Mouse (Mus musculus): ENCODE results near the gene Parva.

Gene Parva

DNA sequence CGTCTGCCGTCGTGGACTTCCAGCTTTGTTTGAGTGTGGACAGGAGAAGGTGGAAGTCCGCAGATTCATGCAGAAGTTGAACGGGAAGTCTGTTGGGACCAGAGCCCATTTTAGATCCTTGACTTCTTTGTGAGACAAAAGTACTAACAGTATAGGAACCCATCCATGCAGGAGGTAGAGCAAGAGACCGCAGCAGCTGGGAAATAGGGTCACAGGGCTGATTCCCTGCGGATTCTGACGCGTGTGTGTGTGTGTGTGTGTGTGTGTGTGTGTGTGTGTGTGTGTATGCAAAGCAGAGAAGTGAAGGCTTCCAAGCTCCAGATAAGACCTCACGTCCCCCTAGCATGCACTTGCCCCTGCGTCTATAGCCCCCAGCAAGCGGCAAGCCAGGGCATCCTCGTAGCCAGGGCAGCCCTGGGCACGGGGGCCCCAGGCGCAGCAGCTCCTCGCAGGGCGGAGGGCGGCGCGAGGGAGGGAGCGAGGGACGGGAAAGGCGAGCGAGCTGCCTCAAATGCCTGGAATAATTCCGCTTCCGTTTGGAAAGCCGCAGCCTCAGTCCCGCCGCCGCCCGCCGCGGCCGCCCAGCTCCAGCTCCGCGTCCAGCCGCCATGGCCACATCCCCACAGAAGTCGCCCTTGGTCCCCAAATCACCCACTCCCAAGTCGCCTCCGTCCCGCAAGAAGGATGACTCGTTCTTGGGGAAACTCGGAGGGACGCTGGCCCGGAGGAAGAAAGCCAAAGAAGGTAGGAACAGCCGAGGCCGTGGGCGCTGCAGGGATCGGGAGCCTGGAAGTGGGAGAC, at the start of gene Parva:
Gene Parva, plus strand, starts transcription at position 149 of the 801 bp plus-strand sequence.
- DNase-seq (ENCODE audit: extremely low read depth, low read depth, low spot score): no peak

- no peak for DNase-seq (ENCODE audit: extremely low read depth, low read depth, low spot score)
These were observed 49.2 kb upstream of the Parva start for GRCm38 (mm10) chr7:112378056-112378455.

- DNase-seq (ENCODE audit: extremely low read depth, low read depth, low spot score): no peak
These were observed 48.8 kb upstream of the Parva start for GRCm38 (mm10) chr7:112378476-112378875.

GRCm38 (mm10) chr7:112386521-112386920, 40.8 kb upstream of the Parva start:
- DNase-seq (ENCODE audit: extremely low read depth, low read depth, low spot score): no peak

DNA sequence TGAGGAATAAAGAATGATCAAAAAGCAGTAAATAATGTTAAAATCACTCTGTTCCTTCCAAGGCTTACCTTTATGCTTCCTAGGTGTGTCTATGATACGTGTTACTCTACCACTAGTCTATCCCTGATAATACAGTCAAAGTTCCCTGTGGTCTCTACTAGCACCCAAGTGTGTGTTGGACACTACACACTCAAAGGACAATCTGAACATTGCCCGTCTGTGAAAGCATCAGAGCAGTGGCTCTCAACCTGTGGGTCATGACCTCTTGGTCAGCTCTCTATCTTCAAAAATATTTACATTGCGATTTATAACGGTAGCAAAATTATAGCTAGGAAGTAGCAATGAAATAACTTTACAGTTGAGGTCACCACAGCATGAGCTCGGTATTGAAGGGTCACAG, 39.4 kb upstream of the Parva start:
- no peak for DNase-seq (ENCODE audit: extremely low read depth, low read depth, low spot score)

- DNase-seq (ENCODE audit: extremely low read depth, low read depth, low spot score): no peak
These were observed 38.9 kb upstream of the Parva start for GRCm38 (mm10) chr7:112388363-112388875.

- no peak for DNase-seq (ENCODE audit: extremely low read depth, low read depth, low spot score)
These were observed 37.6 kb upstream of the Parva start for GRCm38 (mm10) chr7:112389611-112390251.

DNA sequence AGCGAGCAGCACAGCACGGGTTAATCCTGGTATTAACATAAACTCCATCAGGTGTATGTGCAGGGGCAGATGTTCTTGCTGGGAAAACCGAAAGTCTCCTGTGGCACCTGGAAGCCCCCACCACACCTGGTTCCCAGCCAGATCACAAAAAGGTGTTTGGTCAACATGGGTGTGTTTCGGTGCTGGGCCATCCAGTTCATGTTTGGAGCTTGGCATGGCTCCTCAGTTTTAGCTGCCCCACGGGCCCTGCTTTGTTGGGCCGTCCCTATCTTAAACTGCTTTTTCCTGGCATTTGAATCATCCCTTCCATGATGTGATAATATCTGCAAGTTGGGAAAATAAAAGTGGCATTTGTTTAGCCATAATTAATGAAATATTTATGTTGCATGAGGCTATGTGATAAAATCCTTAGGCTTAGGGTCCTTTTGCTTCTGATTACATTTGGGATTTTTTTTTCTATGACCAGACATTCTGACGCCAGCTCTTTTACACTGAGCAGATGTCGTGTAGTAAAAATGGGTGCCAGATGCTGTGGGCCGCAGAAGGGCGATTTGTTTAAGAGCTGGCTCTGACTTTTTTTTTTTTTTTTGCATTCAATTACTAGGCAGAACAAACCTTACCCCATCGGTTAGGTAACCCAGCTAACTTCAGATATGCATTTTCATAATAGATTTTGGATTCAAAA, 36.9 kb upstream of the Parva start:
- peak; percentile 50 for DNase-seq (ENCODE audit: extremely low read depth, low read depth, low spot score)

GRCm38 (mm10) chr7:112390937-112391605, 36.2 kb upstream of the Parva start:
- peak; percentile 39 for DNase-seq (ENCODE audit: extremely low read depth, low read depth, low spot score)

- DNase-seq (ENCODE audit: extremely low read depth, low read depth, low spot score): no peak
These were observed 29.5 kb upstream of the Parva start for GRCm38 (mm10) chr7:112397786-112398185.

- no peak for DNase-seq (ENCODE audit: extremely low read depth, low read depth, low spot score)
These were observed 27.7 kb upstream of the Parva start for GRCm38 (mm10) chr7:112399425-112400170.

DNA sequence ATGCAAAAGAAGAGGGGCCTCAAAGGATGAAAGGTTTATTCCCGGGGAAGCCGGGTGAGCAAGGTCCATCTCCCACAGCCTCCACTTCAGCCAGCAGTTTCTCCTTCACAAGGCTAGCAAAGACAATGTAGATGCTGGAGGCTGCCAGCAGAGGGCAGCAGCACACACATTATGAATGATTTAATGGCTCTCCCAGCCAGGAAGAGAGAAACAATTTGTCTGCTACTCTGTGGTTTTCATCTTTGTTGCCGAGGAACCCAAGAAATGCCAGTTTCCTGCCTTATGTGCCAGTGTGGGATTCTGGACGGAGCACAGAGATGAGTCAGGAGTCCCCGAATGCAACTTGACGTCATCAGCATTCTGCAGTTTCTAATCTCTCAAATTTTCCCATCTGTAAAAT, 27.1 kb upstream of the Parva start:
- no peak for DNase-seq (ENCODE audit: extremely low read depth, low read depth, low spot score)

- no peak for DNase-seq (ENCODE audit: extremely low read depth, low read depth, low spot score)
These were observed 22.2 kb upstream of the Parva start for GRCm38 (mm10) chr7:112405061-112405460.

- DNase-seq (ENCODE audit: extremely low read depth, low read depth, low spot score): no peak
These were observed 21.7 kb upstream of the Parva start for GRCm38 (mm10) chr7:112405578-112405977.

- no peak for DNase-seq (ENCODE audit: extremely low read depth, low read depth, low spot score)
These were observed 19.7 kb upstream of the Parva start for GRCm38 (mm10) chr7:112407597-112407996.

DNA sequence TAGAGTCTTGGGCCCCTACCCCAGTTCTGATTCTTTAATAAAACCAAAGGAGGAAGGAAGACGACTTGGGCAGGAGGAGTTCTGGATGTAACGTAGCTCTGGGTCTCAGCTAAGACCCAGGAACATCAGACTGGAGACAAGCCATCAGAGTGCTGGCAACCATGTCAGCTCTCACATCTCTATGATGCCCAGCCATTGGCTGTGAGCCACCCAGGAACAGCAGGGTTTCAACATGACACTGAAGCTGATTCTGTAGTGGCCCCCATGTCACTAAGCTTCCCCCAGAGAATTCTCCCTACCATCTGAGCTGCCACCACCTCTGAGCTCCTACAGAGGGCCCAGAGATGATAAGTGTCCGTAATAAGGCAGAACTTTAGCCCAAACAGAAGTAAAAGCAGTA, 17.3 kb upstream of the Parva start:
- DNase-seq (ENCODE audit: extremely low read depth, low read depth, low spot score): no peak

GRCm38 (mm10) chr7:112413286-112413685, 14.0 kb upstream of the Parva start:
- no peak for DNase-seq (ENCODE audit: extremely low read depth, low read depth, low spot score)

GRCm38 (mm10) chr7:112416058-112416526, 11.2 kb upstream of the Parva start:
- DNase-seq (ENCODE audit: extremely low read depth, low read depth, low spot score): no peak

GRCm38 (mm10) chr7:112416730-112417513, 10.4 kb upstream of the Parva start:
- DNase-seq (ENCODE audit: extremely low read depth, low read depth, low spot score): no peak

All from fat pad, adult 2 months (tissue).